Mouse (Mus musculus) hindbrain, postnatal 0 days (tissue): ENCODE results near the gene B4galt5. TPM values are rescaled to one million over a fixed set of nuclear protein-coding genes. Genes with fewer than 3 reads are reported as not detected.

ENCODE experiments used
- ATAC-seq: fragments of 200-750 bp; cut with Nextera tagmentation; 2 replicates; pipeline ENCODE4 v1.8.0; 2017; ENCODE audit warnings: mild to moderate bottlenecking, moderate TSS enrichment, moderate library complexity
- DNase-seq: peaks from one replicate; pipeline ENCODE4 v3.0.0-alpha.2; 2015; ENCODE audit warnings: low spot score
- H3K27ac ChIP-seq: fragments of 300-500 bp; sonication (generic); 2 replicates; pipeline ENCODE4 v1.5.1; 2014; ENCODE audit warnings: mild to moderate bottlenecking
- H3K27me3 ChIP-seq: fragments of 300-500 bp; sonication (generic); 2 replicates; pipeline ENCODE4 v1.6.1; 2014; ENCODE audit warnings: low read length, mixed read lengths; ENCODE audit not compliant: insufficient read depth
- H3K36me3 ChIP-seq: fragments of 300-500 bp; sonication (generic); 2 replicates; pipeline ENCODE4 v1.6.1; 2014; ENCODE audit warnings: low read length, mixed read lengths; ENCODE audit not compliant: insufficient read depth
- H3K4me1 ChIP-seq: fragments of 300-500 bp; sonication (generic); 2 replicates; pipeline ENCODE4 v1.6.1; 2014; ENCODE audit warnings: antibody characterized with exemption, low read length, mixed read lengths; ENCODE audit not compliant: insufficient read depth
- H3K4me2 ChIP-seq: fragments of 300-500 bp; sonication (generic); 2 replicates; pipeline ENCODE4 v1.6.1; 2014; ENCODE audit warnings: low read depth, mild to moderate bottlenecking, low read length, moderate library complexity, mixed read lengths
- H3K4me3 ChIP-seq: fragments of 300-500 bp; sonication (generic); 2 replicates; pipeline ENCODE4 v1.5.1; 2014; ENCODE audit warnings: low read length
- H3K9ac ChIP-seq: fragments of 300-500 bp; sonication (generic); replicated peaks from 2 replicates; pipeline ENCODE4 v1.6.1; 2014; ENCODE audit warnings: mild to moderate bottlenecking, low read length, moderate library complexity, mixed read lengths
- H3K9me3 ChIP-seq: fragments of 300-500 bp; sonication (generic); 2 replicates; pipeline ENCODE4 v1.6.1; 2016; ENCODE audit warnings: low read length, mixed read lengths
- CTCF ChIP-seq: IDR thresholded peaks from 2 replicates; pipeline ENCODE4 v1.5.1; 2016; ENCODE audit warnings: antibody characterized with exemption, control low read depth, low read depth
- WGBS: fragments of 180-500 bp; shearing (Covaris S2); extraction: QIAGEN DNeasy Blood & Tissue Kit; methylation state at CpG from one replicate; pipeline ENCODE4 v1.1.7; 2014; 5-methylcytosine and 5-hydroxymethylcytosine counted together
- polyA plus RNA-seq: library from polyadenylated mRNA; unstranded; fragments of >200 nt; fragmentation: Nextera tagmentation; extraction: Ambion mirVana; gene quantifications from 2 replicates; pipeline ENCODE4 v1.2.1, GENCODE M21; 2015
- total RNA-seq: library from RNA; depleted of rRNA; stranded (reverse); fragments of >200 nt; gene quantifications from 2 replicates; pipeline ENCODE4 v1.2.3, GENCODE M21; 2014

B4galt5 gene
- total and polyA plus RNA-seq, 2 experiments from 2014 or later, result 31.5 to 67.5 TPM

DNA sequence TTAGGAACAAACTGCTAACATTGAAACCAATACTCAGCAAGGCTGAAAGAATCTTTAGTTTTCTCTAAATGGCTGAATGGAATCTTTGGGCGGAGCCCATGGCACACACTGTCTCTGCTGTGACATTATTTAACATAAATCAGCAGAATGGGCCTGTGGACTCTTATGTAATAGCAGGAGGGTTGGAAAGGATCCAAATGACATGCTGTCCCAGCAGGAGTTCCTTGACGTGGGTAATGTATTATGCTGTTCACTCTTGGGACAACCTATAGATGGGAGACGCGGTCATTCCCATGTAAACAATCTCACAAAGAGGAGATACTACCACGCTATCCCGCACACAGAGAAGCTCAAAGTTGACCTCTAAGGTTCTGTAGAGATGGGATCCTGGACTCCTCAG lies 15.5 kb downstream of the B4galt5 start:
- 71% methylated on average over 6 of the region's 6 CpGs for WGBS
- Histone ChIP-seq H3K27ac (no peak overlapping the region), H3K4me2 (no peak overlapping the region), H3K4me3 (no peak overlapping the region), H3K4me1 (peaks cover 14% of the 10 kb centered on the region; the same call in 1 of the 2 replicates), H3K27me3 (no peaks in the 10 kb centered on the region), H3K9me3 (no peaks in the 10 kb centered on the region), H3K36me3 (no peaks in the 10 kb centered on the region), H3K9ac (no peak overlapping the region)
- ATAC-seq (no peak), DNase-seq (no peak)
- TF ChIP-seq CTCF, result no peak

DNA sequence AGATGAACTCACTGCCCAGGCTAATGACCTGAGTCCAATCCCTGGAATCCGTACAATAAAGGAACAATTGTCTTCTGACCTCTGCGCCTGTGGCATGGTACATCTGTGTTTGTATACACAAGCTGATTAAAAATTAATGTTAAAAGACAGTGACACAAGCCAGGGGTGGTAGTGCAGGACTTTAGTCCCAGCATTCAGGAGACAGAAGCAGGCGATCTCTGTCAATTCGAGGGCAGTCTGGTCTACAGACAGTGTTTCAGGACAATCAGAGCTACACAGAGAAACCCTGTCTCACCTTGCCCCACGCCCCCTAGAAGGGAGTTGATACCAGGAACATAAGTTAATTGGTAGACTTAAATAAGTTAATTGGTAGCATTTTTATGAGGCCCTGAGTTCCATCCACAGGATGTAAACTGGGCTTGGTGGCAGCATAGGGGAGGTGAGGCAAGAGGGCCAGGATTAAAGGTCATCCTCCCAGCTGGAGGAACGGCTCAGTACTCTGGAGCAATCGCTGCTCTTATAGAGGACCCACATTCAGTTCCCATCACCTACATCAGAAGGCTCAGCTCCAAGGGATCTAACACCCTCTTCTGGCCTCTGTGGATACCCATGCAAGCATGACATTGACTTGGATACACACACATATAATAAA lies 16.5 kb downstream of the B4galt5 start:
- 80% methylated on average over 7 of the region's 7 CpGs for WGBS
- DNase-seq (no peak), ATAC-seq (no peak)
- Histone ChIP-seq H3K4me3 (no peak overlapping the region), H3K36me3 (no peaks in the 10 kb centered on the region), H3K27me3 (no peaks in the 10 kb centered on the region), H3K4me1 (peaks cover 14% of the 10 kb centered on the region; the same call in 1 of the 2 replicates), H3K4me2 (no peak overlapping the region), H3K9ac (no peak overlapping the region), H3K9me3 (no peaks in the 10 kb centered on the region), H3K27ac (no peak overlapping the region)
- TF ChIP-seq CTCF, result no peak

DNA sequence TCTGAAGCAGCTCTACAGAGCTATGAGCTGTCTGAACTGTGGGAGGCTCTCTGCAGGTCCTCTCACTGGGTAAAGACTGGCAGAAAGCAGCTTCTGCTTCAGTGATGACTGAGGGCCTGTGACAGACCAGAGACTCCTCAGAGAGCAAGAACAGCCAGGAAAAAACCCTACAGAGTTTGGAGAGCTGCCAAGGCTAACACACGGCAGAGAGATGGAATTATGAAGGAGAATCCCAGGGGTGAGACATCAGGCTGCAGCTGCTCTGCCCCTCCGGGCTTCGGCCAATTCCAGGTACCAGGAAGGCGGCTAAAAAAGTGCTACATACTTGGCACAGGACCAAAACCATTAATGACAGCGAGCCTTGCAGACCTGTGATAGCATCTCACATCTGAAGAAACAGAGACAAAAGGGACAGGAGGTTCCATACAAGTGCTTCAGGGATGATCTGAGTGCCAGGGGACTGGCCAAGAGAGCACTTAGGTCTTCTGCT lies 17.5 kb downstream of the B4galt5 start:
- Histone ChIP-seq H3K27me3 (no peaks in the 10 kb centered on the region), H3K4me1 (peaks cover 14% of the 10 kb centered on the region; the same call in 1 of the 2 replicates), H3K36me3 (no peaks in the 10 kb centered on the region), H3K4me3 (no peak overlapping the region), H3K9me3 (no peaks in the 10 kb centered on the region), H3K27ac (peak overlapping the region; percentile 56; the same call in 1 of the 2 replicates), H3K9ac (no peak overlapping the region), H3K4me2 (no peak overlapping the region)
- peak; percentile 64 for DNase-seq
- peak; percentile 55; the same call in 1 of the 2 replicates for ATAC-seq
- no peak for TF ChIP-seq CTCF
- 25% methylated on average over 5 of the region's 5 CpGs for WGBS

DNA sequence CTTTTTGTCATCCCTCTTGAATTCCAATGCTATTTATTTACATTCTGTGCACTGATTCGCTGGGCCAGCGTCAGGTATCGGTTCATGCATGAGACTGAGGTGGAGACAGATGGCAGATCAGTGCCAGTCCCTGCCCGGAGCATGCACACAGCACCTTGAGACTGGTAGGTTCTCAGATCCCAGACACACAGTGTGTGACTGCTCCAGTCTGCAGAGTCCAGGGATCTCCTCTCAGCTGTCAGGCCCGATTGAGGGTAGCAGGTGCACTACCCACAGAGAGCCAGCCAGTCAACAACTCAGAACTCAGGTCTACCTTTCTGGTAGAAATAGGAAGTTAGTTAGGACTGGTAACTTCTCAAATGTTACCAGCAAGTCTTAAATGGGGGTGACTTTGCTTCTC lies 18.4 kb downstream of the B4galt5 start:
- H3K4me2 ChIP-seq, result no peak overlapping the region
- 0 out of 2 replicates have a peak overlapping the region, but pooled peaks have one; percentile 37 for H3K27ac ChIP-seq
- TF ChIP-seq CTCF, result no peak
- H3K27me3 ChIP-seq, result no peaks in the 10 kb centered on the region
- DNase-seq (no peak), ATAC-seq (peak; percentile 50; the same call in 1 of the 2 replicates)
- no peak overlapping the region for H3K4me3 ChIP-seq
- no peaks in the 10 kb centered on the region for H3K9me3 ChIP-seq
- no peaks in the 10 kb centered on the region for H3K36me3 ChIP-seq
- H3K9ac ChIP-seq, result no peak overlapping the region
- peaks cover 14% of the 10 kb centered on the region; the same call in 1 of the 2 replicates for H3K4me1 ChIP-seq
- WGBS, result 56% methylated on average over 5 of the region's 5 CpGs

DNA sequence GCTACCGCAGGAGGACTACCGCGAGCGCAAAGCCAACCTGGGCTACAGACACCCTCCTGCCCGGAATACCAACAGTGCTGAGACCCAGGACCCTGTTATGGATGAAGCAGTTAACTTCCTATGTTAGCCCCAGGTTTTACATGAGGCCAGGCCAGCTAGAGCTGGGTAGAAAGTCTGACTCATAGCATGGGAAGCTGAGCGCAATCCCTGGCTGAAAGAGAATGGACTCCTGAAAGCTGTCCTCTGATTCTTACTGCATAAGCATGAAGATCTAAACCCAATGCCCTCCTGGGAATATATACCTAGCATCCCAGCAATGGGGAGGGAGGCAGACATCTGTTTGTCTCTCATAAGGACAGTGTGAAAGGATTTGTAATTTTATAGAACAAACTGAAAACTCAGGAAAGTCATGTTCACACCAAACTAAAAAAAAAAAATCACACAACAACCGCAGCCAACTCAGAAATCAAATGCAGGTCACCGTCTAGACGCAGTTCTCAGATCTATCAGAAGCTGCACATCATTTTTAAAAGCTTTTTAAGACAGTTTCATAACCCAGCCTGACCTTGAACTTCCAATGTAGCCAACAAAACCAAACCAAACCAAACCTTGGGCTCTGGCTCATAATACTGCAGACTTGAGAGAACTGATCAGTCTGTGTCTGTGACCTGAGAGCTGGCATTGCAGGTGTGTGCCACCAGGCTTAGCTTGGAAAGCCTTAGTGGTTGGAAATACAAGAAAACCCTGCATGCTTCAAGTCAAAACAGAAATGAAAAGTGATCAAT lies 19.3 kb downstream of the B4galt5 start:
- Histone ChIP-seq H3K4me3 (no peak overlapping the region), H3K27me3 (no peaks in the 10 kb centered on the region), H3K27ac (no peak overlapping the region), H3K4me2 (no peak overlapping the region), H3K9ac (no peak overlapping the region), H3K4me1 (peaks cover 14% of the 10 kb centered on the region; the same call in 1 of the 2 replicates), H3K9me3 (no peaks in the 10 kb centered on the region), H3K36me3 (no peaks in the 10 kb centered on the region)
- DNase-seq (no peak), ATAC-seq (no peak)
- 94% methylated on average over 9 of the region's 9 CpGs for WGBS
- no peak for TF ChIP-seq CTCF

DNA sequence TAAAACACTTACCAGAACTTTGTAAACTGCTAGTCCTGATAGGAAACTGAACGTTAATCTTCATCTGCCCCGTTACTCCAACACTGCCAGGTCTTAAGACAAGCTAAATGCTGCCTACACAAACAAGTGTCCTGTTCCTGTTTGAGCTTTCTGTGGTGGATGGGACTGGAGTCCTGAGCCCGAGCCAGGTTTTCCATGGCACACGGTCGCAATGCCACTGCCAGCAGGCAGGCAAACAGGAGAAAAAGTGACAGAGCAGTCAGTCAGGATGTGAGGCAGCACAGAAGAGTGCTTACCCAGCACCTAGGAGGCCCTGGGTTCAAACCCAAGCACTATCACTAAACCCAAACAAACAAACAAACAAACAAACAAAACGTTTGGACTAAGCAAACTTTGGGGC lies 20.6 kb downstream of the B4galt5 start:
- Histone ChIP-seq H3K9ac (no peak overlapping the region), H3K4me3 (no peak overlapping the region), H3K4me2 (no peak overlapping the region), H3K9me3 (no peaks in the 10 kb centered on the region), H3K4me1 (peaks cover 14% of the 10 kb centered on the region; the same call in 1 of the 2 replicates), H3K27me3 (no peaks in the 10 kb centered on the region), H3K27ac (no peak overlapping the region), H3K36me3 (no peaks in the 10 kb centered on the region)
- no peak for TF ChIP-seq CTCF
- ATAC-seq (no peak), DNase-seq (no peak)
- WGBS, result 75% methylated on average over 6 of the region's 6 CpGs
